Mouse (Mus musculus) cerebellum, postnatal 36 days (tissue): ENCODE measurements around the gene BC049762.
A peak's percentile ranks its signal among the peaks of the same experiment; 100 is the strongest.

Experiments used
- DNase-seq, 2 experiments: peaks; one replicate each; pipeline ENCODE4 v3.0.0; 2021 to 2022; ENCODE audit warnings: mixed read lengths in 2 of 2

BC049762 gene

DNA sequence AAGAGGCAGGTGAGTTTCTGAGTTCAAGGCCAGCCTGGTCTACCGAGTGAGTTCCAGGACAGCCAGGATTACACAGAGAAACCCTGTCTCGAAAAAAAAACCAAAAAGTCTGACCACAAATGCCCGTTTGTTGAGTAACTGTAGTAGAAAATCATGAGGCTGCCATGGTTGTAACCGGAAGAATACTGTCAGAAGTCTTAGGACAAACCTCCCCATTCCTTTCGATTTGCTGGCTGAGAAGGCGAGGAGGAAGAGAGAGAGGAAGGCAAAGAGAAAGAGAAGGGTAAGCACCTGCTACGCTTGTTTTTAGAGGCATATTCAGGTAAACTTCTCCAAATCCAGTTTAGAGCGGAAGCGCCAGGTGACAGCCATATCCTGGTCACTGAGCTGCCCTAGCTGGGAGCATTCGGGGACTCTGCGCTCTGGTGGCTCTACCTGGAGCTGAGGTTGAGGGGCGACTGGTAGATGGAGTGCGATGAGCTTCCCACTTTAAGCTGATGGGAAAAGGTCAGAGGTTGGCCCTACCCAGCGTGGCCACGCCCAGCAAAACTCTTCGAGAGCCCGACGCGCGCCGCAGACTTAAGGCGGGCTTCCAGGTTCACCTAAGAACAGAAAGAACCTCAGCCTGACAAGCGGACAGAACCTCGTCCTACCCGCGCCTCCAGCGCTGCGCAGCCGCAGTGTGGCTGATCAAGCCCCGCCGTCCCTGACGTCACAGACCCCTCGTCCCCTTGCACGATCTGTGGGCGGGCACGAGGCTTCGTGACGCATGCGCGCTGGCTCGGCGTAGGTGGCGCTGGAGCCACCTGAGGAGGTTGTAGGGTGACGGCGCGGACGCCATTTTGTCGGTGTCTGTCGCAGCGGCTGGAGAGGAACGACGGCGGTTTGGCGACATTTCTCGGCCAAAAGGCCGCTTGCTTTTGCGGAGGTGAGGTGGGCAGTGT, at the start of gene BC049762:
Gene BC049762 (minus strand): TSS at position 705 of the 944 bp plus-strand sequence.
- peak; percentile 98 to 99 for DNase-seq

DNA sequence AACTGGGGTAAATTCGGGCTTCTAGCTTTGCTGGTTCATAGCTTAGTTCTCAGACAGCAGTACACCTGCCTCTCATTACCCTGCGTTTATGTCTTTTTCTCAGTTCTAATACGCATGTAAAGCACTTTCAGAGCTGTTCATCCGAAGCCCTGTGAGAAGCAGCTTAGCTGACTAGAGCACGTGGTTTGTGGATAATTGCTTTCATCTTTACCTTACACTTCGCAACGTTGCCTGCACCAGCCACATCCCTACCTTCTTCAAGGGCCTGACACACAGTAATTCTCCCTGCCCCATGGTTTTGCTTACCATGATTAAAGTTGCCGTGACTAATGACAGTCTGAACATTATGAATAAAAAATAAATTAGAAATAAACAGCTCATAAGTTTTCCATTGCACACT, 49.0 kb upstream of the BC049762 start:
- DNase-seq, result no peak

DNA sequence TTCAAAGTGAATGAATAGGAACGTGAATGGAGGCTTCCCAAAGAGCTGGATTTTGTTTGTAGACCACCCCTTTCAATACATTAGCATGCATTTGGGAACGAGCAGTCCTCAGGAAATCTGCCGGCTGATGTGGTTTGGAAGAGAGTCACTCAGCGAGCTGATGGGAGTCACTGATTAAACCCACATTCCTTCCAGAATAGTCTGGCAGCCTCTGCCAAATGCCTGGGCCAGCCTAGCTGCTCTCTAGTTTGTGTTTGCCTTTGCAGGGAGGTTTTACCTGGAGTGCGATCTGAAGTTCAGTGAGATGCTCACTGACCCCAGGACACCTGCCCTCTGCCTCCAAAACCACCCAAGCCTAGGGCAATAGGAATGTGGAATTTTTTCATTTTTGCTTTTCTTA, 45.5 kb upstream of the BC049762 start:
- DNase-seq, result no peak

DNA sequence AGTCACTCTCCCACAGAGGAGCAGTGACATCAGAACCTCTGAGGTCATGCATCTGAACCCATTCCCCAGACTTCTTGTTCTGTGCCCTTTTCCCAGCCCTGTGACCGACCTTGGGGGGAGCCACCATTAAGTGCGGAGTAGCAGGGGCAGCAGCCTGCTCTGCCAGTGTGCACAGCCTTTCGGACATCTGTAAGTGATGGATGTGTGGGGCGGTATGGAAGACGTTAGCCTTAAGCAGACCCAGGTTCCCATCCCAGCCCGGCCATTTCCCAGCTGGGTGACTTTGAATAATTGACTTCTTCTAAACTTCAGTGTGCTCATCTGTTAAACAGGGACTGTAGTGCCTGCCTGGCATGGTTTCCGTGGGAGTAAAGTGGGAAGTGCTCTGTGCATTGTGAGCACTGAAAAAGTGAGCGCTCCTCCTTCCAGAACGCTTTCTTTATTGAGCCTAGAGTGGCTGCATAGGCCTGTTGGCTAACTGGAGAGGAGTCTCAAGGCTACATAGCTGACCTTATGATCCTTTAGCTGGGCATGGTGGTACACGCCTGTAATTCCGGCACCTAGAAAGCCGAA, 41.2 kb upstream of the BC049762 start:
- DNase-seq, result no peak

DNA sequence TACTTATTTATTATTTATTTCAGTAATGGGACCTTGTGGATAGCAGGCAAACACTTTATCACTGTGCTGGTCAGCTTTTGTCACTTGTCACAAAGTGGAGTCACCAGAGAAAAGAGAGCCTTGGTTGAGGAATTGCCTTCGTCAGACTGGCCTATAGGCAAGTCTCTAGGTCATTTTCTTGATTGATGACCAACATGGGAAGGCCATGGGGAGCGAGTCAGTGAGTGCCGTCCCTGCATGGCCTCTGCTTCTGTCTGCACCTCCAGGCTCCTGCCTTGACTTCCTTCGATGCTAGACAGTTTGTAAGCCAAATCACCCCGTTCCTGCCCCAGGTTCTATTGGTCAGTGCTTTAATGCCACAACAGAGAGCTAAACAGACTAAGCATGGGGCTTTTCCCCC, 39.5 kb upstream of the BC049762 start:
- no peak for DNase-seq

DNA sequence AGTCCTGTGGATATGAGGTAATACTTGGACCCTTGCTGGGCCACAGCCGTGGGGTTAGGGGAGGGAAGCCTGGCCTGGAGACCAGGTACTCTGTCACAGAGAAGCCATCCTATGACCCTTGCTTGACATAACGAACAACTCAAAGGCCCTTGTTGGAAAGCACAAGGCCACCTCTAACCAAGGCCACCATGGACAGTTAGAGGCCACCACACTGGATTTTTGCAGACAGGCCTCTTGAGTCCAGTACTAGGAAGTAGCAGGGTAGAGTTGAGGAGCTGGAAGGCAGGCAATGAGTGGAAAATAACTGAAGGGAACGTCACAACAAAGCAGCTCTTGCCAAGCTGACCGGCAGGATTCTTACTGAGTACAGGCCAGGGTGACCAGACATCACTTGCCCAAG, 35.8 kb upstream of the BC049762 start:
- no peak for DNase-seq

DNA sequence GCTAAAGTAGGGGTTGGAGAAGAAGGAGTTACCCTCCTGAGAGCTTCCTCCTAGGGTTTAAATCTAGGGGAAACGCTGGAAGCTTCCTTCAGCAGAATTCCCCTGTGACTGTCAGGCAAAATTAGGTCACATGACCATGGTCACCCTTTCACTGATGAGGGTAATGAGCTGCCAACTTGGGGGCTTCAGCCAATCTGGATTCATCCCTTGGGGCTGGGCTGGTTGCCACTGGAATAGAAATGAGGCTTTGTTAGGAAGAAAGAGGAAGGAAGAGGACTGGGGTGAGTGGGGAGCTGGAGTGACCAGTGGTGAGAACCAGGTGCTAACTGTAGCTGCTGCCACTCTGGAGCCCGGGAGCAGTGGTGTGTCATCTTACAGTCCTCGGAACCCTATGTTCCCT, 32.9 kb upstream of the BC049762 start:
- no peak for DNase-seq

DNA sequence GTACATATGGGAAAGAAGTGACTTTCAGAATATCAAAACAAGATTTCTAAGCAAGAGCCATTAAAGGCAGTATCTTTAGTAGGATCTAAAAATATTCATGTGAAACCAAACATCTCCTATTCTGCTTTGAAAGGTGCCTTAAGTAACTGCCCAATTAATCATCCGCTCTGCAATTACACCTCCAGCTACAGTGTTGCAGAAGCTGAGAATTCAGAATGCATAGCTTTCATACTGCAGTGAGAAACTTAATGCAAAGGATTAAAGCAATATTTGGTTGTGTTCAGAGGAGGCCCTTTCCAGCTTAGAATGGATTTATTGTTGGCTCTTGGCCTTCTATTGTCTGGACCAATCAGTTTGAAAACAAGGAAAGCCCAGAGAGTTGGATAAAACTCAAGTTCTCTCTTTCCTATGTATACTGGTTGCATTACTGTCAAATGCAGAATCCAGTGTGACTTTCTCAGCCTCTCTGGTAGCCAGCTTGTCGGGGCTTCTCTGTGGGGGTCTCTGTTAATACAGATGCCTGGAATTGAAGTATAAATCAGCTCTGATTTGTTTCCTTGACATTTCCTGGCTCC, 31.2 kb upstream of the BC049762 start:
- no peak for DNase-seq

DNA sequence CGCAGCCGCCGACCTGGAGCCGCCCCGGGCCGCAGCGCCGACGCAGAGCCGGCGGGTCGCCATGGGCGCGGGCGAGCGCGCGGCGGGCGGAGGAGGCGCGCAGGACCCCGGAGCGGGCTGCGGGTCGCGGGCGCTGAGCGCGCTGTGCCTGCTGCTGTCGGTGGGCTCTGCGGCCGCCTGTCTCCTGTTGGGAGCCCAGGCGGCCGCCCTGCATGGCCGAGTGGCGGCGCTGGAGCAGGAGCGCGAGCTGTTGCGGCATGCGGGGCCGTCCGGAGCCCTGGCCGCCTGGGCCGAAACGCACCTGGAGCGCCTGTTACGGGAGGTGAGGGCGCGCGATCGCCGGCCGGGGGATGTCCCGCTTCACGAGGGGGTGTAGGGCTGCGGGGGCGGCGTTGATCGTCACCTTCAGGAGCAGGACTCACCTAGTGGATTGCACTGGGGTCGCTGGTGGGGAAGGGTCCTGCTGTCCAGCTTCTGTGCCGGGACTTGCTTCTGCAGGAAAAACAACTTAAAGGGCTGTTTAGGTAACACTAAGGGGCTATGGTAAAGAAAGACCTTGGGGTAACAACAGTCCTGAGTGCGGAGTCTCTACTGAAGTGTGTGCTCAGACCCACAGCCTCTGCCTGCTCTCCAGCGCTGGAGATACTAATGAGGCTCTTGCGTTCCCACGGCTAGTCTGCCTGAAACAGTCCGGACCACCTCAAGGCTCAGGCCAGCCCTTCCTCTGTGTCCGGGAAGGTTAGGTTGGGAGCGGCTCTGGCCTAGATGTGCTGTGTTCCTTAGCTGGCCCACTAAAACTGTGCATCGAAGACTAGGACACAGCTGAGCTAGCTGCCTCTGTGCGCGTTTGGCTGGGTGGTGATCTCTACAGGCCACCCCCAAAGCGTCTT, 27.5 kb upstream of the BC049762 start:
- peak; percentile 14 to 34 for DNase-seq

DNA sequence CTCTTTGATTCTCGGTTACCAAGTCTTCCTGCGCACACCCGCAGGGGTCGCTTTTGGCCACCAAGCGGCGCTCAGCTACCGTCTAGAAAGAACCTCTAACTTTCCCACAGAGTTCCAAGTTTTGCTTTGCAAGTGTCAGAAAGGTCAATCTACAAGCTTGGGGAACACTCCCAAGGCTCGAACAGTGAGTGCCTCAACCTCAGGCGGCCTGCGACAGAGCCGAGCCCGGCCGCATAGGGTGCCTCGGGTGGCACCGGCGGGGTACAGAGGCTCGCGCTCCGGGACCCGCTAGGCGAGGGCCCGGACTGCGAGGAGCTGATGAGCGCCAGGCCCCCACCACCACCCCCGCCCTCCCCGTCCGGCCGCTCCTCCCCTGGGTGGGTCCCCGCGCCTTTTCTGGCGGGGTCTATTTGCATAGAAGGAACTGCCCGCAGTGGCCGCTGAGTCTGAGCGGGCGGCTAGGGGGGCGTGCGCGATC, 26.8 kb upstream of the BC049762 start, which contains the start of gene Col23a1:
Gene Col23a1 (plus strand): TSS at position 357 of the 478 bp plus-strand sequence.
- peak; percentile 56 to 63 for DNase-seq

DNA sequence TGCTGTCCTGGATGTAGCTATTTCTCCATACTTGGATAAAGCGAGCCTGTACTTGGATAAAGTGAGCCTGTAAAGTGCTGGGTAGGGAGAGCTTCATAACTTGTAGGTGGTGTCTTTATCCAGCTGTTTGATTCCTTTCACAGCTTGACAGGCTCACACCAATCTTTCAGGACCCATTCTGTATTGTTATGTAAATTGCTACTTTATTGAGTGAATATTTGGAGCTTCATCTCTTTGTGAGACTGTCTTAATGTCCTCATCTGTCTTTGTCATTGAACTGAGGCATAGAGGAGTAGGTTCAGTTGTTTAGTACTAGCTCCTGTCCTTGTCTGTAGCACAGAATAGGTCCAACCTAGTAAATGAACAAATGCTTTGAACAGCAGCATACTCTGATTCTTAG, 11.6 kb upstream of the BC049762 start:
- no peak for DNase-seq

DNA sequence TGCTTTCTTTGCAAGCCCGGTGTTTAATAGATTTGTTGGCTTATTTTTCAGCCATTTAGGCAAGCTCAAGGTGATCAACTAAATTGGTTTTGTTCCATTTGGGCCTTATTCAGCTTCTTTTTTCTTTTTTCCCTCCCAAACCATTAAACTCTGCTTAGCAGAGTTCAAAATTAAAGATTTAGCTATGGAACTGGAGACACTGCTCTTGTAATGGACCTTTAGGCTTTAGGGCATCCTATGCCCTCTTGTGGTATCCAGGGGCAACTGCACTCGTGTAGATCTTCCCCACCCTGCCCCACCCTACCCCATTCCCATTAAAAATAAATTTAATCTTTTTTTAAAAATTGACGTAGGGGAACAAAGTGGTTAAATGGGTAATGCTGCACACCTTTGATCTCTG, 2.5 kb upstream of the BC049762 start:
- DNase-seq, result peak; percentile 23

DNA sequence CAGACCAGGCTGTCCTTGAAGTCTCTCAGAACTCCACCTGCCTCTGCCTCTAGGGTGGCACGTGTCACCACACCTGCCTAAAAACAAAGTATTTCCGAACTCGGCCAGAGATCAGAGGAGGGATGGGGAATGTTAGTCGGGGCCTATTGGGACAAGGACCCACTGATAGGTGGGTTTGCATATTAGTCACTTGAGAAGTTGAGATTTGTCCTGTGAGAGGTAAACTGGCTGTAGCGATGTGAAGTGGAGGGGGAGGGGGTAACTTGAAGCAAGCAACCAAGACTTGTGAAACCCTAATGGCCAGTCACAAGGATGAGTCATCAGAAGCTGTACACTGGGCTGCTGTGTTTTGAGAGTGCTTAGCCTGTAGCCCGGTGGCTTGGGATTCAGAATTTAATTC, 1.5 kb upstream of the BC049762 start:
- DNase-seq, result no peak

DNA sequence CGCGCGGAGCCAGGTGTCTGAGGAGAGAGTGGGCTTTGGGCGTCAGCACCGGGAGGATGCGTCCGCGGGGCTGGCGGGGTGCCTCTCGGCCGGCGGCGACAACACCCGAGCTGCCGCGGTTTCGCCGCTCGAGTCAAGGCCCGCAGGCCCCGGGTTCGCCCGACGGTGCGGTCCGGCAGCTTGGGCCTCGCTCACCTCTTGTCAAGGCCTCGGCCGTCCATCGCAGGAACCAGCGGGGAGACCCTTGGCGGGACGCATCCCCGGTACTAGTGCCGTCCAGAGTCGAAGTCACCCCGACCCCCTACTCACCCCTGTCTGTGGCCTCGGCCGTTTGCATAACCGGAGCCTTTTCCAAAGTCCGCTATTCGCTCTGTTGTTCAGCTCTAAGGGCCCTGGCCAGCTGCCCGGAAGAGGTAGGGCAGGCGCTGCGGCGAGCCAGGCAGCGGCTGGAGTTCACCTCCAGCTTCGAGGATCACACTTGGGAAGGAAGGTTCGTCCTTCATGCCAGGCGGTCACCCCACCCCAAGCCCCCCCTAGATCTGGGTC, 513 bp upstream of the BC049762 start:
- peak; percentile 67 to 68 for DNase-seq

DNA sequence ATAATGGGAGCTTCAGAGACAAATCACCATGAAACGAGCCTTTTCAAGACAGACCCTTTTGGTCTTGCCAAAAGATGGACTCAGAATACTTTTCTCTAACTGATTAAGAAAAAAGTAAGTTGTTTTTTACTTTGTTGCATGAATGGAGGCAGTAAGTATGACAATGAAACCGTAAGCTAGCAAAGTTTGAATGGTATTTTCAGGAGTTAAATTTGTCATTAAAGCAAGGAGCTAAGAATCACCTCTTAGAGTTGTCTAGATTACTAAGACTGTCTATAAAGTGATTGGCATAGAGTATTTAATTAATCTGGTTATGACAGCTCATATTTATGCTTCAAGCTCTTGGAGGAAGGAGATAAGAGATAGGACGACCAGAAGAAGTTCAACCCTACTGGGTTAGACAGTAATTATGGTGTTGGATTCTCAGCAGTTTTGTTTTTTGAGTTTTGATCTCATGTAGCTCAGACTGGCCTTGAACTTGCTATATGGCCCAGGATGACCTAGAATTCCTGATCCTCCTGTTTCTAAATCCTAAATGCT, 1.1 kb downstream of the BC049762 start, which contains the start of gene Clk4:
Gene Clk4 (plus strand): TSS at position 51 of the 540 bp plus-strand sequence.
- DNase-seq, result no peak

DNA sequence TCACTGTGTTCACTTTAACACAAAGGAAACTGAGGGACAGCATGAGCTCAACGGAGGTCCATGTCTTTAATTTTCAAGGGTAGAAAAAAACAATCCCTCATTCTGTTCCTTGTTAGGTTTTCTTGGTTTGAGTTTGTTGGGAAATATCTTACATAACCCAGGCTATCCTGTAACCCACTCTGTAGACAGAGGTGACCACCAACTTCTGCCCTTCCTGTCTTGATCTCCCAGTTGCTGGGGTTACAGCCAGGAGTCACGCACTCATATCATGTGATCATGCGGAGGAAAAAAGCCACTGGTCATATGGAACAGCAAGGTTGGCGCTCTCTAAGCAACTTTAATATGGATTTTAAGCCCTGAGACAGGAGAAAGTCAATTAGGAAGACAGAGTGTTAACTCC, 5.8 kb downstream of the BC049762 start:
- DNase-seq, result no peak

DNA sequence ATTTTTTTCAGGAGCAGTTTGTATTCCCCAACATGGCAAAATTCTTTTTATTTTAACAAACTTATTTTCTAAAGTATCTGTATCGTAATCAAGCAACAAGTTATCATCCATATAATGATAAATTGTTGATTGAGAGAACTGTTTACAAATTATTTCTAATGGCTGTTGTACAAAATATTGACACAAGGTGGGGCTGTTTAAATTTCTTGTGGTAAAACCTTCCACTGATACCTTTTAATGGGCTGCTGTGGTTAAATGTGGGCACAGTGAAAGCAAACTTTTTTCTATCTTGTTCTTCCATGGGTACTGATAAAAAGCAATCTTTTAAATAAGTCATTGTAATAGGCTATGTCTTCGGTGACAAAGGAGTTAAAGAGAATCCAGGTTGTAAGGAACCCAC, 19.9 kb downstream of the BC049762 start:
- DNase-seq, result no peak

DNA sequence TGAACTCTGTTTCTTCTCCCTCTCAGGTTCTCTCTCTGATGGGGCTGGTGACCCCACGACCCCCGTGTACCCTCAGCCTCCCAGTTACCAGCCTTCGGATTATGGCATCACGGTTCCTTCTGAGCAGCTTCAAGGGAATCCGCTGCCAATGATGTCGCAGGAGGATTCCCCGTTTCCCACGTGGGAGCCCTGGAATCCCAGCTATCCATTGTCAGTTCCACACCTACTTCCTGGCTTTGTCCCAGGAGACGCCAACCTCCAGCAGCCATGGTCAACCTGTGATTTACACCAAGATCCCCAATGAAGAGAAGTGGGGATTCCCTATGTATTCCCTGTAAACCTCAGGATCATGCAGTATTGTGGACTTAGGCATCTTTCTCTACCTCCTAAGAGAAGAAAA, 28.2 kb downstream of the BC049762 start:
- DNase-seq, result no peak

DNA sequence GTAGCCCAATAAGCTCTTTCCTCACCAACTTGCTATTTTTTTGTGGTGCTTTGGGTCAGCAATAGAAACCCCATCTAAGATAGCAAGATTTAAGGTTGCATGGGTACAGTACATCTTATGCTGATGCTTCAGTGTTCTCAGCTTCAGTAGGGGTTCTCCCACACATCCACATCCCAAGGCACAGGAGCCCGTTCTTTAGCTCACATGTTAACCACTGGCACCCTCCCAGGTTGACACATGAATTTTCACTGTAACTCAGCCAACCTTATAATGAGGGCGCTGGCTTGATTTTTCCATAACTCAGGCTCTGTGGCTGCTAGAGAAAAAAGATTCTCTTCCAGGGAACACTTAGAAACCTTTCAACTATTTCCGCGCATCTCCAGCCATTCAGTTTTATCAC, 35.7 kb downstream of the BC049762 start:
- DNase-seq, result no peak

DNA sequence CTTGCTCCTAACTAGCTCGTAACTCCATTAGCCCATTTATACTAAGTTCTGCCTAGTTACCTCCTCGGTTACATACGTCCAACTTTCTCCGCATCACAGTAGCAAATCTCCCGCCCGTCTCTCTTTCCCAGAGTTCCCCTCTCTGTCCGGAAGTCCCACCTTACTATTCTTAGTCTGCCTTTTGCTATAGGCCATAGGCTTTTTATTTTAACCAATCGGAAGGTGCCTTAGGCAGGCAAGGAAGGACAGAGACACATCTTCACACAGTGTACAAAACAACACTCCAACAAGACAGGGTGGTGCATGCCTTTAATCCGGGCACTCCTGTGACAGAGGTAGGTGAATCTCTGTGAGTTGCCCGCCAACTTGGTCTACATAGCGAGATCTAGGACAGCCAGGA, 42.5 kb downstream of the BC049762 start, which contains the start of gene Gm12569:
Gene Gm12569 (plus strand): TSS at position 166 of the 400 bp plus-strand sequence.
- DNase-seq, result no peak

DNA sequence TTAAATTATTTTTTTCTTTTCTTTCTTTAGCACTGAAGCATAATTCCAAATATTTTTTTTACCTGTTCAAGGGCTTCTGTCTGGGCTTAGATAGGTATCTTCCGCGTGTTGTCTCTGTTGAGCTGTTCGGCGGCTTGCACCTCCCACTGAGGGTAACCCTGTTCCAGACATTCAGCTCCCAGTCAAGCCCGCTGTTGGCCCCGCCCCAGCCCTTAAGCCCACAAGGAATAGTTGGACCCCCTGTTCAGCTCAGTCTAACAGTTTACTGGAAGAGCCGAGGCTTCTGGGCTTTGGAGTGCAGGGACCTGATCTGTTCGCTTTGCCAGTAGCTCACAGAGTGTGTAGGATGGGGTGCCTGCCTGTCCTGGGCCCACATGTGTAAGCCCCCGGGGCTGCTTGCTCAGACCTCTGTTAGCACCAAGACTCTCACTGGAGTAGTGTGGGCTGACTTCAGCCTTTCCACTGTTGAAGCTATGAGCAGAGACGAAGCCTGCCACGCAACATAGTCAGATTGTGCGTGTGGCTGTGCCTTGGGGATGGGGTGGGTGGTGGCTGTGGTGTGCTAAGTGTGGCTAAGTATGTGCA, 43.4 kb downstream of the BC049762 start:
- DNase-seq, result no peak
